Mouse (Mus musculus) kidney, adult 9 months (tissue): ENCODE measurements around the gene Dync2h1.
"Not testable (repeated sequence)": the region's sequence is repeated elsewhere in the genome, so short reads cannot be mapped to it uniquely, and the experiment has no call there.

Experiments used
- DNase-seq: peaks from one replicate; pipeline ENCODE4 v3.0.0; 2022

Gene Dync2h1

GRCm38 (mm10) chr9:7184172-7184896, at the start of gene Dync2h1, which contains the start of gene Dcun1d5:
Dync2h1 (minus strand) TSS chr9:7184446.
Dcun1d5 (plus strand) TSS chr9:7184520.
- peak; percentile 97 for DNase-seq

GRCm38 (mm10) chr9:7221460-7221859, 37.2 kb upstream of the Dync2h1 start:
- peak; percentile 8 for DNase-seq

- no peak for DNase-seq
Measured at GRCm38 (mm10) chr9:7221024-7221423, 36.8 kb upstream of the Dync2h1 start.

GRCm38 (mm10) chr9:7216240-7216639, 32.0 kb upstream of the Dync2h1 start:
- peak; percentile 31 for DNase-seq

GRCm38 (mm10) chr9:7190694-7191093, 6.4 kb upstream of the Dync2h1 start:
- DNase-seq = not testable (repeated sequence)

- no peak for DNase-seq
Measured at GRCm38 (mm10) chr9:7184897-7185291, 648 bp upstream of the Dync2h1 start.

- peak; percentile 96 for DNase-seq
Measured at GRCm38 (mm10) chr9:7176618-7177610, 7.3 kb downstream of the Dync2h1 start.

GRCm38 (mm10) chr9:7173756-7174155, 10.5 kb downstream of the Dync2h1 start:
- DNase-seq = peak; percentile 61

- DNase-seq = no peak
Measured at GRCm38 (mm10) chr9:7167339-7167998, 16.8 kb downstream of the Dync2h1 start.

GRCm38 (mm10) chr9:7160688-7161087, 23.6 kb downstream of the Dync2h1 start:
- DNase-seq = no peak

GRCm38 (mm10) chr9:7159718-7160117, 24.5 kb downstream of the Dync2h1 start:
- DNase-seq = no peak

- no peak for DNase-seq
Measured at GRCm38 (mm10) chr9:7158605-7159004, 25.6 kb downstream of the Dync2h1 start.

- no peak for DNase-seq
Measured at GRCm38 (mm10) chr9:7154391-7154790, 29.9 kb downstream of the Dync2h1 start.

- DNase-seq = no peak
Measured at GRCm38 (mm10) chr9:7122863-7123262, 61.4 kb downstream of the Dync2h1 start.

GRCm38 (mm10) chr9:7110166-7110565, 74.1 kb downstream of the Dync2h1 start:
- no peak for DNase-seq

- DNase-seq = no peak
Measured at GRCm38 (mm10) chr9:7101361-7101760, 82.9 kb downstream of the Dync2h1 start.

GRCm38 (mm10) chr9:7074625-7075024, 109.6 kb downstream of the Dync2h1 start:
- DNase-seq = no peak

- DNase-seq = no peak
Measured at GRCm38 (mm10) chr9:7070846-7071245, 113.4 kb downstream of the Dync2h1 start.

GRCm38 (mm10) chr9:7050588-7050987, 133.7 kb downstream of the Dync2h1 start:
- DNase-seq = peak; percentile 31

- no peak for DNase-seq
Measured at GRCm38 (mm10) chr9:7042635-7043273, 141.5 kb downstream of the Dync2h1 start.

GRCm38 (mm10) chr9:7041231-7041630, 143.0 kb downstream of the Dync2h1 start:
- no peak for DNase-seq

GRCm38 (mm10) chr9:7032553-7032952, 151.7 kb downstream of the Dync2h1 start:
- no peak for DNase-seq

GRCm38 (mm10) chr9:7015600-7015999, 168.6 kb downstream of the Dync2h1 start:
- no peak for DNase-seq
